Mouse (Mus musculus) liver, adult 2 months (tissue): ENCODE results near the gene Kel.

Source experiments
- CTCF ChIP-seq: fragments of 200-500 bp; IDR thresholded peaks from 2 replicates; pipeline ENCODE4 v1.5.1; 2011; ENCODE audit warnings: low read depth, low read length, control low read depth
- POLR2A ChIP-seq: fragments of 200-500 bp; IDR thresholded peaks from 2 replicates; pipeline ENCODE4 v1.6.1; 2011; ENCODE audit warnings: low read length, control low read depth; ENCODE audit not compliant: insufficient read depth; ENCODE audit errors: extremely low read depth

DNA sequence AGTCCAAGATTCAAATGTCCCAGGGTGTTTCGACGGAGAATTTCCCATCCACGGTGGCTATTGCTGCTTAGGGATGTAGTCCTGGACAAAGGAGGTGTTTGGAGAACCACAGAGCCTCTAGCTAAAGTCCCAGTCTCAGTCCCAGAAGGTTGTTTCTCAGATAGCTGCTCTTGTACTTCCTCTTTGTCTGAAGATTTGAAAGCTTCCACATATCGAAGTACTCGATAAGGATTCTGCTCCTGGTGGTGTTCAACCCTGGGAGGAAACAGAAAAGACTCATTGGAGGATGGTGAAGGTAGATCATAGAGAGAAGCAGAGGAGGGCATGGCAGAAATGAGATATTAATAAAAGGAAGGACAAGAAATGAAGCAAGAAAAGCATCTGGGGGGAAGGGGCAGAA, 51.0 kb downstream of the Kel start:
- TF ChIP-seq POLR2A, result no peak
- no peak for TF ChIP-seq CTCF
